Mouse (Mus musculus): ENCODE results near the gene Kansl1l. TPM values are rescaled to one million over a fixed set of nuclear protein-coding genes. Genes with fewer than 3 reads are reported as not detected.

The Kansl1l gene
- polyA plus RNA-seq, 1 experiment, result 0.14 TPM

- H3K4me3 ChIP-seq (replicated peaks), result no peak overlapping the region
- H3K4me1 ChIP-seq (ENCODE audit: control insufficient read depth), result peaks cover 14% of the 10 kb centered on the region
- no peaks in the 10 kb centered on the region; the same call in 1 of the 2 replicates for H3K36me3 ChIP-seq (ENCODE audit: control insufficient read depth)
- TF ChIP-seq TAL1 (IDR thresholded peaks at IDR 0.05; ENCODE audit: low read length), result no peak
- no peak for TF ChIP-seq GATA1 (IDR thresholded peaks at IDR 0.05; ENCODE audit: low read length)
- H3K27me3 ChIP-seq (ENCODE audit: control insufficient read depth), result peaks cover 3% of the 10 kb centered on the region
- H3K9me3 ChIP-seq (ENCODE audit: control insufficient read depth, low read length), result no peaks in the 10 kb centered on the region
Observed at GRCm38 (mm10) chr1:66821966-66822365, 4.6 kb upstream of the Kansl1l start.

DNA sequence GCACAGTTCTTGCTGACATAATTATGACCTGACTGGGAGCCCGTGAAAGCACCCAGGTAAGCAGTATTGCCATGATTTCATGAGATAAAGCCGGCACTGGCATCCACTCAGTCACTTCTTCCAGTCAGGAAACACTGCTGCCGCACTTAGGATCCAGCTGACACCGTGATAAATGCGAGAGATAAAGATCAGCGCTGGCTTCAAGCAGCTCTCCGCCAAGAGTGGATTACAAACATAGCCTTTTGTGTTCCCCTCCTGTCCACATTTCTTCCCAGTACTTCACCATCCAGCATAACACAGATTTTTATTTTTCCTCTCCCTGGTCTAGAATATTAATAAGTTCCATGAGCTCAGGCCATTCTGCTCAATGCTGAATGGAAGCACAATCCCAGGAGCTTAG lies 2.9 kb upstream of the Kansl1l start:
- Histone ChIP-seq H3K36me3 (ENCODE audit: control insufficient read depth) (no peaks in the 10 kb centered on the region), H3K27me3 (ENCODE audit: control insufficient read depth) (peaks cover 3% of the 10 kb centered on the region), H3K4me1 (ENCODE audit: control insufficient read depth) (peaks cover 25% of the 10 kb centered on the region), H3K9me3 (ENCODE audit: control insufficient read depth, low read length) (no peaks in the 10 kb centered on the region), H3K4me3 (replicated peaks) (no peak overlapping the region)
- no peak for TF ChIP-seq TAL1 (IDR thresholded peaks at IDR 0.05; ENCODE audit: low read length)
- no peak; the same call in 1 of the 2 replicates for TF ChIP-seq GATA1 (IDR thresholded peaks at IDR 0.05; ENCODE audit: low read length)

GRCm38 (mm10) chr1:66817865-66818315 lies 528 bp upstream of the Kansl1l start:
- peaks cover 3% of the 10 kb centered on the region for H3K27me3 ChIP-seq (ENCODE audit: control insufficient read depth)
- H3K36me3 ChIP-seq (ENCODE audit: control insufficient read depth), result no peaks in the 10 kb centered on the region
- peak overlapping the region; percentile 93 for H3K4me3 ChIP-seq (replicated peaks)
- H3K4me1 ChIP-seq (ENCODE audit: control insufficient read depth), result peaks cover 32% of the 10 kb centered on the region
- TF ChIP-seq TAL1 (IDR thresholded peaks at IDR 0.05; ENCODE audit: low read length) (no peak), GATA1 (IDR thresholded peaks at IDR 0.05; ENCODE audit: low read length) (no peak)
- no peaks in the 10 kb centered on the region for H3K9me3 ChIP-seq (ENCODE audit: control insufficient read depth, low read length)

DNA sequence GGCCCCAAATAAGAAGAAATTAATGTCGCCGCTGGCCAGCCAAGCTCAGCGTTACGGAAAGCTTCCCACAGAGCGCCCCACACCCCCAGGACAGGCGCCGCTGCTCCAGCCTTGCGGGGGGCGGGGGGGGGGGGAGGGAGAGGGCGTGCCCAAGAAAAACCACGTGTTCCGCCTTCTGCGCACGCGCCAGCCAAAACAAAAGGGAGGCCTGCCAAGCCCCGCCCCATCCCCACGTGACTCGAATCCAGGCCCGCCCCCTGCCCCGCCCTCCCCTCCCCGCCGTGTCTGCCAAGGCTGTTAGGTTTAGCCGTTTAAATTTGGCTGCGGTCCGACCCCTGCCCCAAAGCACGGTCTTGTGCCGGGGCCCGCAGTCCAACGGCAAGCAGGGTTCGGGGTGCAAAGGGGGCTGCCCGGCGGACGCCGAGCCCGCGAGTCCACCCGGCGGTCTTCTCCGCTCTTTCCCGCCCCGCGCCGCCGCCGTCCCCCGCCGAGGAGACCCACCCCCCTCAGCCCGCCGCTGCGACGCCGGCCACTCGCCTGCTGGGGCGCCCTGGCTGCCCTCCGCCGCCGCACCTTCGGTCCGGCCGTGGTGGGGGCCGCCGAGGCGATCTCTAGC lies 417 bp downstream of the Kansl1l start:
- H3K36me3 ChIP-seq (ENCODE audit: control insufficient read depth), result no peaks in the 10 kb centered on the region
- no peaks in the 10 kb centered on the region for H3K9me3 ChIP-seq (ENCODE audit: control insufficient read depth, low read length)
- H3K27me3 ChIP-seq (ENCODE audit: control insufficient read depth), result peaks cover 3% of the 10 kb centered on the region
- TF ChIP-seq GATA1 (IDR thresholded peaks at IDR 0.05; ENCODE audit: low read length) (no peak), TAL1 (IDR thresholded peaks at IDR 0.05; ENCODE audit: low read length) (no peak)
- H3K4me1 ChIP-seq (ENCODE audit: control insufficient read depth), result peaks cover 32% of the 10 kb centered on the region
- peak overlapping the region; percentile 93 for H3K4me3 ChIP-seq (replicated peaks)

- Histone ChIP-seq H3K36me3 (ENCODE audit: control insufficient read depth) (no peaks in the 10 kb centered on the region), H3K9me3 (ENCODE audit: control insufficient read depth, low read length) (no peaks in the 10 kb centered on the region), H3K27me3 (ENCODE audit: control insufficient read depth) (peaks cover 3% of the 10 kb centered on the region), H3K4me1 (ENCODE audit: control insufficient read depth) (peaks cover 32% of the 10 kb centered on the region), H3K4me3 (replicated peaks) (peak overlapping the region; percentile 93)
- TF ChIP-seq GATA1 (IDR thresholded peaks at IDR 0.05; ENCODE audit: low read length) (no peak), TAL1 (IDR thresholded peaks at IDR 0.05; ENCODE audit: low read length) (no peak)
Observed at GRCm38 (mm10) chr1:66815941-66816777, 1.2 kb downstream of the Kansl1l start.

DNA sequence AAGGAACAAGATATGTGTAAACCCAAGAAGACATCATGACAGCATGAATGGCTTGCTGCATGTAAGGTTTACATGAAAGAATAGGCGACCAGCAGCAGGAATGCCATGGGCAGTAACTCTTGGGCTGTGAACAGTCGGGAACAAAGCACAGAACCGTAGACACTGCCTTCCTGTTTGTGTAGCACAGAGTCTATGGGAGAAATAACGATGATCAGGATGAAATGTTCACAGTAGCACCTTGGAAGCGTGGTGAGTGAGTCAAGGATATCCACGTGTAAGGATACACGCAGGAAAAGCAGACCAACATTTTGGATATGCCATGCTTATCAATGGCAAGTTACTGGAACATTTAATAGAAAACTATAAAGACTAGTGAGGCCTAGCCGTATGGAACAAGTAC lies 2.6 kb downstream of the Kansl1l start:
- TF ChIP-seq TAL1 (IDR thresholded peaks at IDR 0.05; ENCODE audit: low read length) (no peak), GATA1 (IDR thresholded peaks at IDR 0.05; ENCODE audit: low read length) (no peak)
- no peaks in the 10 kb centered on the region for H3K27me3 ChIP-seq (ENCODE audit: control insufficient read depth)
- peaks cover 29% of the 10 kb centered on the region for H3K4me1 ChIP-seq (ENCODE audit: control insufficient read depth)
- no peaks in the 10 kb centered on the region for H3K36me3 ChIP-seq (ENCODE audit: control insufficient read depth)
- H3K4me3 ChIP-seq (replicated peaks), result peak overlapping the region; percentile 26
- no peaks in the 10 kb centered on the region for H3K9me3 ChIP-seq (ENCODE audit: control insufficient read depth, low read length)

- Histone ChIP-seq H3K4me3 (replicated peaks) (no peak overlapping the region), H3K27me3 (ENCODE audit: control insufficient read depth) (no peaks in the 10 kb centered on the region), H3K36me3 (ENCODE audit: control insufficient read depth) (no peaks in the 10 kb centered on the region), H3K4me1 (ENCODE audit: control insufficient read depth) (peaks cover 24% of the 10 kb centered on the region), H3K9me3 (ENCODE audit: control insufficient read depth, low read length) (no peaks in the 10 kb centered on the region)
- no peak for TF ChIP-seq TAL1 (IDR thresholded peaks at IDR 0.05; ENCODE audit: low read length)
- TF ChIP-seq GATA1 (IDR thresholded peaks at IDR 0.05; ENCODE audit: low read length), result no peak
Observed at GRCm38 (mm10) chr1:66813191-66813590, 4.2 kb downstream of the Kansl1l start.

DNA sequence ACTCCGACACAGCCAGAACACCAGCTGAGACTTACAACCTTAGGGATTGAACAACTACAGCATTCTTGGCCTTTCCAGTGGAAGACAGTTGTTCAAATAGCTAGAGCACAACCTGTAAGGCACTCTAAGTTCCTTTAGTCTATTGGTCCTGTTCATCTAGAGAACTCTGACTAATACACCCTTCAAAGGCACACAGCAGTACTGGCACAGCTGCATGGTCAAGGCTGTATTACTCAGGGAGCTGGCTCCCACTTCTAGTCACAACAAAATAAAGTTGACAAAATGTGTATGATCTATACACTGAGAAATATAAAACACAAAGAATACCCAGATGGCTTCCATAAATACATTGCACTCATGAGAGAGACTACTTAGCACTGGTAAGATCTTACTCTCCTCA lies 10.5 kb downstream of the Kansl1l start:
- Histone ChIP-seq H3K27me3 (ENCODE audit: control insufficient read depth) (no peaks in the 10 kb centered on the region), H3K36me3 (ENCODE audit: control insufficient read depth) (no peaks in the 10 kb centered on the region), H3K9me3 (ENCODE audit: control insufficient read depth, low read length) (no peaks in the 10 kb centered on the region), H3K4me3 (replicated peaks) (no peak overlapping the region), H3K4me1 (ENCODE audit: control insufficient read depth) (no peaks in the 10 kb centered on the region)
- no peak for TF ChIP-seq TAL1 (IDR thresholded peaks at IDR 0.05; ENCODE audit: low read length)
- TF ChIP-seq GATA1 (IDR thresholded peaks at IDR 0.05; ENCODE audit: low read length), result no peak

DNA sequence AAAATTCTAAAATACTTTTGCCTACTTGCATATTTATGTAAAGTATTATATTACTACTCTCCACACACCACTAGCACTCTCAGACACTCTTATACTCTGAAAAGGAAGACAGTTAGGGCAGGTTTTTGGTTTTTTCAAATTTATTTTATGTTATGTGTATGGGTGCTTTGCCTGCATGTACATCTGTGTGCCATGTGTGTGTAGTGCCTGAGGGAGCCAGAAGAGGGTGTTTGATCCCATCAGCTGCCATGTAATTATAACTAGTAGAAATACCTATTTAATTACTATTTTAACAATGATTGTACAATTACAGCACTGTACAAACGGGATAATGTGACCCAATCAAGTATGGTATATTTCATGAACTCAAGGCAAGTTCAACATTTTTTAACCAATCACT lies 12.0 kb downstream of the Kansl1l start:
- TF ChIP-seq TAL1 (IDR thresholded peaks at IDR 0.05; ENCODE audit: low read length), result no peak
- no peak for TF ChIP-seq GATA1 (IDR thresholded peaks at IDR 0.05; ENCODE audit: low read length)

More for the DNA sequence above, 12.0 kb downstream of the Kansl1l start:
- no peak overlapping the region for H3K4me3 ChIP-seq (replicated peaks)
- no peaks in the 10 kb centered on the region for H3K36me3 ChIP-seq (ENCODE audit: control insufficient read depth)
- no peaks in the 10 kb centered on the region for H3K27me3 ChIP-seq (ENCODE audit: control insufficient read depth)
- no peaks in the 10 kb centered on the region for H3K4me1 ChIP-seq (ENCODE audit: control insufficient read depth)
- H3K9me3 ChIP-seq (ENCODE audit: control insufficient read depth, low read length), result no peaks in the 10 kb centered on the region

All from erythroblast, embryonic 14.5 days (primary cell).